ENCODE assay signal across 12 mouse cellular contexts in the genomic region with DNA sequence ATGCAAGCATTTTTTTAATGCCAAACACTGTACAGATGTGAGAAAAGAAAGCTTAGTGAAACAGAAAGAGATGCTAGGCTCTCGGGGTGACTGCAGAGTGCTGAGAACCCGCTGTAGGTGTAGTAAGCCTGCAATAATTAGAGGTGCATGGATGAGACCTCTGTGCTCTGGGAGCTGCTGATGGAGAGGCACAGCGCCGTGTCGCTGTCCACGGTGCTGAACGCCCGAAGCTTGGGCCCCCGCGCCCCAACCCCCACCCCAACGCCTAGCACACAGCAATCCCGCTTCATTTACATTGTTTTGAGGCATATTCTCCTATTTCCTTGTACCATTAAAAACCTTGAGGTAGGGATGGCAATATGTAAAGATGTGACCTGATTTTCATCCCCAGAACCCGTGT. TPM values are rescaled to one million over a fixed set of nuclear protein-coding genes. Genes with fewer than 3 reads are reported as not detected.
DNase-seq lines count a peak whose midpoint lies in the region; ATAC-seq and TF ChIP-seq lines count a peak whose summit lies in the region.
"Had no signal": no experiment of that assay in that cellular context is flagged by ENCODE, and none has a peak within 500 bp of the region (broad histone marks: within the 10 kb centered on the region; RNA-seq: fewer than 3 reads in every experiment).

No protein-coding gene starts in this region.

- no peaks in the 10 kb centered on the region for H3K9me3 ChIP-seq in MEL (replicated peaks; ENCODE audit: insufficient read depth, low read length)
- H3K9me3 ChIP-seq: neural tube, embryonic 12.5 days had no signal

- no peaks in the 10 kb centered on the region for H3K4me1 ChIP-seq in kidney, adult 2 months (ENCODE audit: control insufficient read depth, insufficient read depth, low read length)
- H3K4me1 ChIP-seq in MEL (ENCODE audit: control insufficient read depth in 1 of 2, insufficient read depth in 2 of 2, low read length in 2 of 2): no peaks in the 10 kb centered on the region
- H3K4me1 ChIP-seq: neural tube, embryonic 12.5 days had no signal

- TF ChIP-seq RAD21 in MEL (IDR thresholded peaks at IDR 0.05; ENCODE audit: low read depth, low read length): no peak

- TF ChIP-seq EP300 in MEL (IDR thresholded peaks at IDR 0.05; ENCODE audit: low read depth in 1 of 2, low read length in 2 of 2): no peak

- ATAC-seq in granulocyte monocyte progenitor cell, adult 5-6 weeks (replicated peaks; ENCODE audit: poor library complexity, severe bottlenecking): peak; percentile 54

- no peaks in the 10 kb centered on the region for H3K36me3 ChIP-seq in kidney, adult 2 months (ENCODE audit: control insufficient read depth, insufficient read depth, low read length)
- no peaks in the 10 kb centered on the region for H3K36me3 ChIP-seq in MEL (ENCODE audit: control insufficient read depth in 1 of 2, insufficient read depth in 2 of 2, low read length in 2 of 2)
- H3K36me3 ChIP-seq: neural tube, embryonic 12.5 days had no signal

- peak; percentile 5 for DNase-seq in kidney, adult 9 months
- DNase-seq in kidney, adult 2 months: no peak
- DNase-seq in 3T3-L1 (ENCODE audit: low read depth, low spot score) (peak; percentile 4), MEL (ENCODE audit: low read depth, low spot score) (peak; percentile 8)
- no peak for DNase-seq in left cerebral cortex, postnatal 10 days (ENCODE audit: extremely low spot score in 1 of 2, low spot score in 2 of 2)
- DNase-seq in right cerebral cortex, postnatal 10 days (ENCODE audit: low spot score in 2 of 2): no peak
- DNase-seq: cerebellum, postnatal 10 days had no signal

- no peak overlapping the region for H3K9ac ChIP-seq in MEL (ENCODE audit: control insufficient read depth, low read depth, low read length, poor library complexity, severe bottlenecking)
- H3K9ac ChIP-seq: liver, embryonic 14.5 days; neural tube, embryonic 12.5 days had no signal

- H3K27me3 ChIP-seq in kidney, adult 2 months (replicated peaks; ENCODE audit: control insufficient read depth, insufficient read depth, low read length): peaks cover 5% of the 10 kb centered on the region; the same call in 1 of the 2 replicates
- H3K27me3 ChIP-seq in MEL (ENCODE audit: control insufficient read depth in 1 of 2, insufficient read depth in 2 of 2, low read length in 2 of 2): no peaks in the 10 kb centered on the region

- no peak overlapping the region for H3K27ac ChIP-seq in kidney, adult 2 months (ENCODE audit: insufficient read depth, low read depth, low read length)
- H3K27ac ChIP-seq in MEL (ENCODE audit: control insufficient read depth, low read depth, low read length): no peak overlapping the region
- H3K27ac ChIP-seq: liver, embryonic 14.5 days; neural tube, embryonic 12.5 days had no signal

- intact Hi-C loops in left cerebral cortex, postnatal 10 days (cut with DNase I): no loop called here

- H3K79me2 ChIP-seq in MEL (ENCODE audit: control insufficient read depth, insufficient read depth, low read length, poor library complexity): no peaks in the 10 kb centered on the region

- no peak for TF ChIP-seq POLR2A in kidney, adult 2 months (IDR thresholded peaks at IDR 0.05; ENCODE audit: low read depth, low read length)
- TF ChIP-seq POLR2A in MEL (IDR thresholded peaks at IDR 0.05; ENCODE audit: control insufficient read depth in 1 of 2, insufficient read depth in 1 of 2, low read depth in 1 of 2, low read length in 2 of 2, poor library complexity in 1 of 2): no peak

- H3K4me3 ChIP-seq in kidney, adult 2 months (ENCODE audit: insufficient read depth, low read depth, low read length): no peak overlapping the region
- no peak overlapping the region for H3K4me3 ChIP-seq in MEL (ENCODE audit: control insufficient read depth in 1 of 2, insufficient read depth in 1 of 2, low read depth in 2 of 2, low read length in 2 of 2)
- H3K4me3 ChIP-seq: neural tube, embryonic 12.5 days had no signal

- no peak for TF ChIP-seq CTCF in kidney, adult 2 months (conservative IDR thresholded peaks at IDR 0.05; ENCODE audit: insufficient read depth, insufficient read length, low read depth, low read length)
- no peak for TF ChIP-seq CTCF in MEL (IDR thresholded peaks at IDR 0.05 in 2 of 3, conservative IDR thresholded peaks at IDR 0.05 in 1 of 3; ENCODE audit: control insufficient read depth in 1 of 3, insufficient read depth in 1 of 3, low read depth in 2 of 3, low read length in 3 of 3, poor library complexity in 1 of 3, severe bottlenecking in 1 of 3)

- 6% methylated on average over 13 of the region's 13 CpGs for WGBS in kidney, adult 2 months

TF ChIP-seq in MEL, 35 proteins besides CTCF, POLR2A, EP300 and RAD21:
- TF ChIP-seq MAZ (IDR thresholded peaks at IDR 0.05; ENCODE audit: low read depth, low read length): no peak
- no peak for TF ChIP-seq NRF1 (IDR thresholded peaks at IDR 0.05; ENCODE audit: insufficient read depth, low read depth, low read length, poor library complexity, severe bottlenecking)
- no peak for TF ChIP-seq USF2 (IDR thresholded peaks at IDR 0.05; ENCODE audit: borderline replicate concordance in 1 of 2, insufficient read depth in 1 of 2, low read depth in 1 of 2, low read length in 2 of 2)
- TF ChIP-seq E2F4 (IDR thresholded peaks at IDR 0.05; ENCODE audit: borderline replicate concordance, low read depth, low read length): no peak
- no peak for TF ChIP-seq ZMIZ1 (IDR thresholded peaks at IDR 0.05; ENCODE audit: low read depth, low read length)
- TF ChIP-seq JUND (IDR thresholded peaks at IDR 0.05; ENCODE audit: low read depth, low read length): no peak
- no peak for TF ChIP-seq MEF2A (IDR thresholded peaks at IDR 0.05; ENCODE audit: extremely low read depth, insufficient replicate concordance, low read depth, low read length, poor library complexity, severe bottlenecking)
- no peak for TF ChIP-seq UBTF (IDR thresholded peaks at IDR 0.05; ENCODE audit: borderline replicate concordance, insufficient read depth, low read depth, low read length)
- TF ChIP-seq GABPA (IDR thresholded peaks at IDR 0.05; ENCODE audit: low read depth, low read length): no peak
- TF ChIP-seq CHD2 (IDR thresholded peaks at IDR 0.05; ENCODE audit: low read length): no peak
- no peak for TF ChIP-seq ZC3H11A (IDR thresholded peaks at IDR 0.05; ENCODE audit: low read depth, low read length)
- no peak for TF ChIP-seq MXI1 (IDR thresholded peaks at IDR 0.05; ENCODE audit: low read depth, low read length)
- TF ChIP-seq BHLHE40 (IDR thresholded peaks at IDR 0.05; ENCODE audit: borderline replicate concordance, low read depth, low read length): no peak
- TF ChIP-seq ELF1 (IDR thresholded peaks at IDR 0.05; ENCODE audit: low read depth, low read length): no peak

RNA-seq across cellular contexts. Expression of a gene that starts 3.3 kb away (rescaled TPM):
- 0.69 and 1.5 TPM in 2 replicates for polyA plus RNA-seq in kidney, adult 2 months (2012; rRNA removed)
- not detected in 2 replicates for total RNA-seq in MEL (2012; rRNA removed)
- polyA plus RNA-seq in MEL (2012; ENCODE audit: insufficient read depth in 1 of 2, insufficient read length in 2 of 2, low read depth in 1 of 2, low replicate concordance in 2 of 2, missing spikeins in 1 of 2): not detected
- not detected in 2 replicates for total RNA-seq in granulocyte monocyte progenitor cell, adult 5-6 weeks (2014; fragmentation: Nextera tagmentation)
- not detected in 2 replicates for total RNA-seq in granulocyte monocyte progenitor cell, adult 5-6 weeks (2017)
- 100 to 1,000 TPM; 330 to 338 TPM for total RNA-seq in left cerebral cortex, postnatal 10 days (2021)
- total RNA-seq: gastrocnemius, adult 18-20 months had no signal

RNA-seq across cellular contexts. Expression of a gene that starts 14.1 kb away (rescaled TPM):
- polyA plus RNA-seq in kidney, adult 2 months (2012; rRNA removed): 0.05 and 0.11 TPM in 2 replicates
- total RNA-seq in MEL (2012; rRNA removed): not detected in 2 replicates
- not detected for polyA plus RNA-seq in MEL (2012; ENCODE audit: insufficient read depth in 1 of 2, insufficient read length in 2 of 2, low read depth in 1 of 2, low replicate concordance in 2 of 2, missing spikeins in 1 of 2)
- total RNA-seq in granulocyte monocyte progenitor cell, adult 5-6 weeks (2014; fragmentation: Nextera tagmentation): not detected in 2 replicates
- not detected in 2 replicates for total RNA-seq in granulocyte monocyte progenitor cell, adult 5-6 weeks (2017)
- total RNA-seq in left cerebral cortex, postnatal 10 days (2021): not detected
- polyA plus RNA-seq: neural tube, embryonic 12.5 days; stomach, embryonic 16.5 days had no signal

RNA-seq across cellular contexts. Expression of a gene that starts 43.7 kb away (rescaled TPM):
- 0.10 and 0.34 TPM in 2 replicates for polyA plus RNA-seq in kidney, adult 2 months (2012; rRNA removed)
- total RNA-seq in MEL (2012; rRNA removed): not detected in 2 replicates
- not detected for polyA plus RNA-seq in MEL (2012; ENCODE audit: insufficient read depth in 1 of 2, insufficient read length in 2 of 2, low read depth in 1 of 2, low replicate concordance in 2 of 2, missing spikeins in 1 of 2)
- total RNA-seq in granulocyte monocyte progenitor cell, adult 5-6 weeks (2014; fragmentation: Nextera tagmentation): not detected in 2 replicates
- total RNA-seq in granulocyte monocyte progenitor cell, adult 5-6 weeks (2017): not detected in 2 replicates
- total RNA-seq in left cerebral cortex, postnatal 10 days (2021): 10 to 100 TPM; 15.4 to 17.8 TPM
- polyA plus RNA-seq: liver, embryonic 14.5 days had no signal

RNA-seq across cellular contexts. Expression of a gene that starts 58.7 kb away (rescaled TPM):
- polyA plus RNA-seq in kidney, adult 2 months (2012; rRNA removed): 28.4 and 40.6 TPM in 2 replicates
- not detected in 2 replicates for total RNA-seq in MEL (2012; rRNA removed)
- not detected for polyA plus RNA-seq in MEL (2012; ENCODE audit: insufficient read depth in 1 of 2, insufficient read length in 2 of 2, low read depth in 1 of 2, low replicate concordance in 2 of 2, missing spikeins in 1 of 2)
- total RNA-seq in granulocyte monocyte progenitor cell, adult 5-6 weeks (2014; fragmentation: Nextera tagmentation): not detected in 2 replicates
- total RNA-seq in granulocyte monocyte progenitor cell, adult 5-6 weeks (2017): not detected in 2 replicates
- 10 to 100 TPM; 13.1 to 16.3 TPM for total RNA-seq in left cerebral cortex, postnatal 10 days (2021)

Comparison
In these comparisons a context has a peak if more than half of its experiments do, and no peak if none do; other contexts are left out.
1. DNase-seq: peak in kidney, adult 9 months (single experiment), 3T3-L1 (single experiment) and MEL (single experiment); none in kidney, adult 2 months (single experiment), left cerebral cortex, postnatal 10 days (0 of 2) and right cerebral cortex, postnatal 10 days (0 of 2).
2. RNA of a gene that starts 3.3 kb away (total RNA-seq): 330 to 338 TPM in left cerebral cortex, postnatal 10 days; not detected in MEL and not detected in granulocyte monocyte progenitor cell, adult 5-6 weeks; every median in the first group is over 100 times any median in the second.
3. RNA of a gene that starts 43.7 kb away (total RNA-seq): 15.4 to 17.8 TPM in left cerebral cortex, postnatal 10 days; not detected in MEL and not detected in granulocyte monocyte progenitor cell, adult 5-6 weeks; every median in the first group is over 10 times any median in the second.